Mouse (Mus musculus): ENCODE measurements around the gene Slc6a9.

- TF ChIP-seq USF1 (IDR thresholded peaks at IDR 0.05; ENCODE audit: low read depth) (no peak), POLR2A (IDR thresholded peaks at IDR 0.05; ENCODE audit: insufficient read length, low read depth) (no peak), REST (IDR thresholded peaks at IDR 0.05; ENCODE audit: insufficient read depth, insufficient read length) (no peak), SRF (IDR thresholded peaks at IDR 0.05; ENCODE audit: control insufficient read depth, insufficient read length, low read depth) (no peak), MAX (IDR thresholded peaks at IDR 0.05; ENCODE audit: low read depth) (no peak), POLR2AphosphoS2 (IDR thresholded peaks at IDR 0.05; ENCODE audit: insufficient read length, low read depth) (no peak), MYOG (IDR thresholded peaks at IDR 0.05; ENCODE audit: control insufficient read depth in 1 of 3, insufficient read depth in 1 of 3, insufficient read length in 2 of 3, low read depth in 2 of 3) (no peak), MYOD1 (IDR thresholded peaks at IDR 0.05; ENCODE audit: control insufficient read depth in 1 of 3, insufficient read length in 2 of 3, low read depth in 2 of 3) (no peak), TCF12 (IDR thresholded peaks at IDR 0.05; ENCODE audit: insufficient read depth, poor library complexity, severe bottlenecking) (no peak), E2F4 (IDR thresholded peaks at IDR 0.05; ENCODE audit: insufficient read depth) (no peak), CEBPB (IDR thresholded peaks at IDR 0.05; ENCODE audit: insufficient read depth, poor library complexity, severe bottlenecking) (no peak)
These were observed 15.9 kb downstream of the Slc6a9 start for GRCm38 (mm10) chr4:117850176-117850575.

Data from myocyte (in vitro differentiated cells).